Mouse (Mus musculus) spleen, adult 2 months (tissue): ENCODE data around the gene Lypd6.

Experiments used
- CTCF ChIP-seq: fragments of 200-500 bp; IDR thresholded peaks from 2 replicates; pipeline ENCODE4 v1.5.1; 2011; ENCODE audit warnings: mild to moderate bottlenecking, inconsistent platforms; ENCODE audit not compliant: insufficient read depth, insufficient read length, insufficient replicate concordance; ENCODE audit errors: extremely low read depth
- POLR2A ChIP-seq: fragments of 200-500 bp; IDR thresholded peaks from 2 replicates; pipeline ENCODE4 v1.6.1; 2011; ENCODE audit warnings: low read depth, low read length, inconsistent platforms

DNA sequence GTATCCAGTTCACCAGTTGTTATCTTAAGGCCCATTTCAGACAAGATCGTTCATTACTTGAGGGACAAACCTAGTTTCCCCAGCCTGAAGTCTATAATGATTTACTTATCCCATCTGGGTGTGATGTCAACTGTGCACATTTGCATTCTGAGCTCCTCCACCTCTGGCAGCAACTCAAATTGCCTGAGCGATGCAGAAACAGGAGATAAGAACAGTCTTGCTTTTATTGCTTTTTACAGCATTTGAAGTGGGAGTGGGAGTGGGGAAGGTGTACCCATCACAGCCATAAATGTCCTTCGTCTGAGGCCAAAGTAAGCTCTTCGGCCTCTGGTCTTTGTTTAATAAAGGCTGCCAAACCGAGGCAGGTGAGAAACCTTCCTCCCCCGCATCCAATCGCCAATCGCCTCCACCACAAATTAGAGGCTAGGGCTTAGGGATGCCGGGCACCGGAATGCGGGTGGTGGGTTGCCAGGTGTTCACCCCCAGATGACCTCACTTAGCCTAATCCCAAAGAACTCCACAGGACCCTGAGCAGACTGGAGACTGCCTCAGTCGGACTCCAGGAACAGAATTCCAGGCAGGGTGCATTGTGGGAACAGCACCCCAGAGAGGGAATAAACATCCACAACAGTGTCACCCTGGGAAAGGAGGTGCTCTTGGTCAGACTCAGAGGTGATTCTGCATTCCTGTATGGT lies 120.6 kb downstream of the Lypd6 start:
- no peak for TF ChIP-seq CTCF
- TF ChIP-seq POLR2A, result no peak
